Mouse (Mus musculus): ENCODE measurements around the gene Spg21. TPM values are rescaled to one million over a fixed set of nuclear protein-coding genes. Genes with fewer than 3 reads are reported as not detected.

Spg21 gene
- polyA plus RNA-seq, 2 experiments: 6.9 to 28.0 TPM

DNA sequence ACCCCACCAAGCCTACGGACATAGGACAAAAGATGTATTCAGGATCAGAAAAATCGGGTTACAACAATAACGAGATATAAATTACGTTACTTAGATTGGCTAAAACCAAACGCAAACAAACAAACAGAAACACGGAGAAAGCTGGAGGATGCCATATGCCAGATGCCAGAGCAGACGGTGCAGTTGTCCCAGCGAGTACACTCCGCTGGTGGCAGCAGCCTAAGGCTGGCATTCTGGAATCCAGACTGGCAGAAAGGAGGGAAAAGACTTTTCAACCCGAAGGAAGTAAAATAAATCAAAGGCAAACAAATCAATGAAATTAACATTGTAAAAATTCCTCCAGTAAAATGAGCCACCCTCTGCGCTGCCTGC, 59.7 kb downstream of the Spg21 start:
- TF ChIP-seq EP300 (IDR thresholded peaks at IDR 0.05; ENCODE audit: low read depth) (no peak), CTCF (IDR thresholded peaks at IDR 0.05; ENCODE audit: low read depth) (no peak)
- no peaks in the 10 kb centered on the region for H3K9me3 ChIP-seq (ENCODE audit: control insufficient read depth, low read length)
- peaks cover 6% of the 10 kb centered on the region for H3K27me3 ChIP-seq (ENCODE audit: control insufficient read depth, insufficient read depth, low read length)
- H3K4me3 ChIP-seq (ENCODE audit: insufficient read depth in 1 of 2, low read depth in 2 of 2, low read length in 2 of 2): no peak overlapping the region
- no peak for ATAC-seq (ENCODE audit: insufficient read depth)
- H3K4me2 ChIP-seq (ENCODE audit: low read depth): no peak overlapping the region
- no peak overlapping the region for H3K27ac ChIP-seq
- no peak for DNase-seq (ENCODE audit: low read depth in 3 of 3, low spot score in 3 of 3)
- H3K36me3 ChIP-seq (replicated peaks; ENCODE audit: control insufficient read depth, insufficient read depth, low read depth): no peaks in the 10 kb centered on the region
- no peak overlapping the region for H3K9ac ChIP-seq (replicated peaks)
- peaks cover 2 to 3% of the 10 kb centered on the region in 2 experiments; a peak in 3 of 4 replicates for H3K4me1 ChIP-seq (replicated peaks; ENCODE audit: control insufficient read depth in 2 of 2, insufficient read depth in 2 of 2, low read length in 1 of 2)
- 41% methylated on average over 11 of the region's 11 CpGs for WGBS (ENCODE audit: insufficient replicate concordance)

GRCm38 (mm10) chr9:65523611-65524364, 63.0 kb downstream of the Spg21 start:
- ATAC-seq (ENCODE audit: insufficient read depth) (peak; percentile 64), DNase-seq (ENCODE audit: low read depth in 3 of 3, low spot score in 3 of 3) (peak; percentile 64 to 70 (median 66))
- no peak overlapping the region for H3K9ac ChIP-seq (replicated peaks)
- no peaks in the 10 kb centered on the region for H3K9me3 ChIP-seq (ENCODE audit: control insufficient read depth, low read length)
- H3K27me3 ChIP-seq (ENCODE audit: control insufficient read depth, insufficient read depth, low read length): peaks cover 6% of the 10 kb centered on the region
- H3K27ac ChIP-seq: no peak overlapping the region
- TF ChIP-seq CTCF (IDR thresholded peaks at IDR 0.05; ENCODE audit: low read depth) (peak; percentile 99), EP300 (IDR thresholded peaks at IDR 0.05; ENCODE audit: low read depth) (no peak; the same call in 1 of the 2 replicates)
- H3K4me1 ChIP-seq (replicated peaks; ENCODE audit: control insufficient read depth in 2 of 2, insufficient read depth in 2 of 2, low read length in 1 of 2): peaks cover 13 to 16% of the 10 kb centered on the region in 2 experiments
- 21% methylated on average over 14 of the region's 14 CpGs for WGBS (ENCODE audit: insufficient replicate concordance)
- no peaks in the 10 kb centered on the region for H3K36me3 ChIP-seq (replicated peaks; ENCODE audit: control insufficient read depth, insufficient read depth, low read depth)
- no peak overlapping the region for H3K4me3 ChIP-seq (ENCODE audit: insufficient read depth in 1 of 2, low read depth in 2 of 2, low read length in 2 of 2)
- H3K4me2 ChIP-seq (ENCODE audit: low read depth): no peak overlapping the region; the same call in 1 of the 2 replicates

DNA sequence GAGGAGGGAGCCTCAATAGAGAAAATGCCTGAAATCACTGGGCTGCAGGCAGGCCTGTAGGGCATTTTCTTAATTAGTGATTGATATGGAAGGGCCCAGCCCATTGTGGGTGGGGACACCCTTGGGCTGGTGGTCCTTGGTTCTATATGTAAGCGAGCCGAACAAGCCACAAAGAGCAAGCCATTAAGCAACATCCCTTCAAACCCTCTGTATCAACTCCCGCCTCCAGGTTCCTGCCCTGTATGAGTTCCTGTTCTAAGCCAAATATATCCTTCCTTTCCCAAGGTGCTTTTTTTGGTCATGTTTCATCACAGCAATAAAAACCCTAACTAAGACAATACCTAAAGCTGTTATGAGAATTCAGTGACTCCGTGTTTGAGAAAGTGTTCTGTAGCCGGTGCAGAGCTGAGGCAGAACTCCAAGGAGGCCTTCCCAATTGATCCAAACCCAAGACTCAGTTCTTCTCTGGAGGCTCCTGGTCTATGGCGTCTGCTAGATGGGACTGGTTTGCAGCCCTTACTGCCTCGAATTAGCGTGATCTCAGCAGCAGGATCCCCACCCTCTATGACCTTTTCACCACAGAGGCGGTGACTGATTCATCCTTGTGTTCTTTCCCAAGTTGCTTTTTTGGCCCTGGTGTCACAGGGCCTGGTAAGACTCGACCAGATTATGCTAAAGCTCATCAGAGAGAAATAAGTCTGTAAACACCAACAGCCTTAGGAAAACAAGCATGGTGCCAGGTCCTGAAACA, 64.9 kb downstream of the Spg21 start:
- ATAC-seq (ENCODE audit: insufficient read depth) (no peak), DNase-seq (ENCODE audit: low read depth in 3 of 3, low spot score in 3 of 3) (no peak)
- WGBS (ENCODE audit: insufficient replicate concordance): 76% methylated on average over 10 of the region's 10 CpGs

DNA sequence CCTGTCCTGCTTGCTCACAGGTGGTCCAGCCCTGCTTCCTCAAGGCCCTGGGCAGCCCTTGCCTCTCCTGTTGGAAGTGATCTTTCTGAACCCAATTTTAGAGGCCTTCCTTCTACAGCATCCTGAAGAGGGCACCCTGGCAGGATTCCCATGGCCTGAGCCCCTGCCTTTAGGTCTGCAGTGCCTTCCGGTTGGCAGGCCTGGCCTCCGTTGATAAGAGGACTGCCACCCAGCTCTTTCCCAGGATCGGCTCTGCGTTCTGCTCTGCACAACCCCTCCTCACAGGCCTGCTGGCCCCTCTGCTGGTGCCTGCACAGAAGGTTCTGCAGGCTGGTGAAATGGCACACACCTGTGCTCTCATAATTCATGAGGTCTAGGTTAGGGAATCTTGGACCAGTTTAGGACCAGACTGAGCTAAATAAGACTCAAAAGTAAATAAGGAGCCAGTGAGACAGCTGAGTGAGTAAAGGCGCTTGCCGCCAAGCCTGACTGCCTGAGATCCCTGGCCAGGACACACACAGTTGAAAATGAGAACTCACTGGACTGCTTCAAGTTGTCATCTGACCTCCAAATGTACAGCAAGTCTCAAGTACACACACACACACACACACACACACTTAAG, 67.8 kb downstream of the Spg21 start:
- H3K4me3 ChIP-seq (ENCODE audit: insufficient read depth in 1 of 2, low read depth in 2 of 2, low read length in 2 of 2): no peak overlapping the region
- peak overlapping the region; percentile 86 for H3K27ac ChIP-seq
- ATAC-seq (ENCODE audit: insufficient read depth) (peak; percentile 89), DNase-seq (ENCODE audit: low read depth in 3 of 3, low spot score in 3 of 3) (peak; percentile 62 to 72 (median 71))
- peak overlapping the region; percentile 41 for H3K9ac ChIP-seq (replicated peaks)
- H3K4me2 ChIP-seq (ENCODE audit: low read depth): peak overlapping the region; percentile 55
- TF ChIP-seq EP300 (IDR thresholded peaks at IDR 0.05; ENCODE audit: low read depth) (peak; percentile 83), CTCF (IDR thresholded peaks at IDR 0.05; ENCODE audit: low read depth) (peak; percentile 59)
- H3K27me3 ChIP-seq (ENCODE audit: control insufficient read depth, insufficient read depth, low read length): no peaks in the 10 kb centered on the region
- no peaks in the 10 kb centered on the region for H3K9me3 ChIP-seq (ENCODE audit: control insufficient read depth, low read length)
- 26% methylated on average over 6 of the region's 6 CpGs for WGBS (ENCODE audit: insufficient replicate concordance)
- peaks cover 28 to 32% of the 10 kb centered on the region in 2 experiments for H3K4me1 ChIP-seq (replicated peaks; ENCODE audit: control insufficient read depth in 2 of 2, insufficient read depth in 2 of 2, low read length in 1 of 2)
- no peaks in the 10 kb centered on the region for H3K36me3 ChIP-seq (replicated peaks; ENCODE audit: control insufficient read depth, insufficient read depth, low read depth)

More for the DNA sequence above, 64.9 kb downstream of the Spg21 start:
- TF ChIP-seq EP300 (IDR thresholded peaks at IDR 0.05; ENCODE audit: low read depth) (no peak), CTCF (IDR thresholded peaks at IDR 0.05; ENCODE audit: low read depth) (no peak)
- Histone ChIP-seq H3K4me1 (replicated peaks; ENCODE audit: control insufficient read depth in 2 of 2, insufficient read depth in 2 of 2, low read length in 1 of 2) (peaks cover 28 to 32% of the 10 kb centered on the region in 2 experiments), H3K27me3 (ENCODE audit: control insufficient read depth, insufficient read depth, low read length) (peaks cover 3% of the 10 kb centered on the region), H3K36me3 (replicated peaks; ENCODE audit: control insufficient read depth, insufficient read depth, low read depth) (no peaks in the 10 kb centered on the region), H3K27ac (no peak overlapping the region), H3K9ac (replicated peaks) (no peak overlapping the region; the same call in 1 of the 2 replicates), H3K9me3 (ENCODE audit: control insufficient read depth, low read length) (no peaks in the 10 kb centered on the region), H3K4me2 (ENCODE audit: low read depth) (no peak overlapping the region), H3K4me3 (ENCODE audit: insufficient read depth in 1 of 2, low read depth in 2 of 2, low read length in 2 of 2) (no peak overlapping the region)

Measured in liver, embryonic 14.5 days (tissue).